Mouse (Mus musculus) heart, embryonic 13.5 days (tissue): ENCODE results near the gene Gapdhs. TPM values are rescaled to one million over a fixed set of nuclear protein-coding genes. Genes with fewer than 3 reads are reported as not detected.
"Not testable (repeated sequence)": the region's sequence is repeated elsewhere in the genome, so short reads cannot be mapped to it uniquely, and the experiment has no call there.

Source experiments
- ATAC-seq: fragments of 200-750 bp; cut with Nextera tagmentation; 2 replicates; pipeline ENCODE4 v1.8.0; 2017; ENCODE audit warnings: moderate TSS enrichment; ENCODE audit not compliant: insufficient number of reproducible peaks, low FRiP score, low TSS enrichment; ENCODE audit errors: extremely low read depth
- H3K27ac ChIP-seq: fragments of 300-500 bp; sonication (generic); replicated peaks from 2 replicates; pipeline ENCODE4 v1.5.1; 2015; ENCODE audit warnings: moderate library complexity, mild to moderate bottlenecking, inconsistent platforms
- H3K27me3 ChIP-seq: fragments of 300-500 bp; sonication (generic); replicated peaks from 2 replicates; pipeline ENCODE4 v1.6.1; 2015; ENCODE audit warnings: mild to moderate bottlenecking, inconsistent platforms
- H3K36me3 ChIP-seq: fragments of 300-500 bp; sonication (generic); 2 replicates; pipeline ENCODE4 v1.6.1; 2015; ENCODE audit warnings: mild to moderate bottlenecking, inconsistent platforms
- H3K4me1 ChIP-seq: fragments of 300-500 bp; sonication (generic); 2 replicates; pipeline ENCODE4 v1.6.1; 2015; ENCODE audit warnings: inconsistent platforms
- H3K4me2 ChIP-seq: fragments of 300-500 bp; sonication (generic); 2 replicates; pipeline ENCODE4 v1.6.1; 2015; ENCODE audit warnings: inconsistent platforms, mild to moderate bottlenecking, moderate library complexity
- H3K4me3 ChIP-seq: fragments of 300-500 bp; sonication (generic); 2 replicates; pipeline ENCODE4 v1.5.1; 2015; ENCODE audit warnings: moderate library complexity, mild to moderate bottlenecking, inconsistent platforms
- H3K9ac ChIP-seq: fragments of 300-500 bp; sonication (generic); 2 replicates; pipeline ENCODE4 v1.6.1; 2015; ENCODE audit warnings: inconsistent platforms, mild to moderate bottlenecking, moderate library complexity
- H3K9me3 ChIP-seq: fragments of 300-500 bp; sonication (generic); 2 replicates; pipeline ENCODE4 v1.6.1; 2016; ENCODE audit warnings: inconsistent platforms
- WGBS: fragments of 180-500 bp; shearing (Covaris S2); methylation state at CpG from one replicate; pipeline ENCODE4 v1.1.7; 2015; ENCODE audit warnings: mixed read lengths; 5-methylcytosine and 5-hydroxymethylcytosine counted together
- polyA plus RNA-seq: library from polyadenylated mRNA; unstranded; fragments of >200 nt; fragmentation: Nextera tagmentation; extraction: Ambion mirVana; gene quantifications from 2 replicates; pipeline ENCODE4 v1.2.1, GENCODE M21; 2015

Gapdhs gene
- polyA plus RNA-seq, 1 experiment from 2014 or later: 0.64 TPM

GRCm38 (mm10) chr7:30744022-30744598, 629 bp upstream of the Gapdhs start:
- Histone ChIP-seq H3K4me2 (no peak overlapping the region), H3K27me3 (no peaks in the 10 kb centered on the region), H3K4me3 (no peak overlapping the region), H3K4me1 (peaks cover 9% of the 10 kb centered on the region), H3K9me3 (no peaks in the 10 kb centered on the region), H3K27ac (no peak overlapping the region), H3K36me3 (peaks cover 10% of the 10 kb centered on the region; the same call in 1 of the 2 replicates), H3K9ac (no peak overlapping the region)
- ATAC-seq: no peak
- WGBS: 35% methylated on average over 4 of the region's 4 CpGs

GRCm38 (mm10) chr7:30742570-30742969, 911 bp downstream of the Gapdhs start:
- H3K9ac ChIP-seq, H3K27ac ChIP-seq, ATAC-seq, H3K4me3 ChIP-seq, H3K27me3 ChIP-seq, H3K4me1 ChIP-seq, H3K4me2 ChIP-seq, H3K9me3 ChIP-seq: not testable (repeated sequence)
- H3K36me3 ChIP-seq: peaks cover 16% of the 10 kb centered on the region
- 75% methylated on average over 2 of the region's 2 CpGs for WGBS

GRCm38 (mm10) chr7:30736211-30736610, 7.3 kb downstream of the Gapdhs start:
- Histone ChIP-seq H3K4me1 (no peaks in the 10 kb centered on the region), H3K4me3 (no peak overlapping the region), H3K9me3 (no peaks in the 10 kb centered on the region), H3K9ac (no peak overlapping the region), H3K27ac (no peak overlapping the region), H3K36me3 (peaks cover 71% of the 10 kb centered on the region), H3K4me2 (no peak overlapping the region), H3K27me3 (no peaks in the 10 kb centered on the region)
- 76% methylated on average over 3 of the region's 3 CpGs for WGBS
- no peak for ATAC-seq

- 45% methylated on average over 8 of the region's 22 CpGs for WGBS
Measured at GRCm38 (mm10) chr7:30730064-30730722, 13.3 kb downstream of the Gapdhs start.

GRCm38 (mm10) chr7:30729396-30730063, 14.0 kb downstream of the Gapdhs start, which contains the start of gene Tmem147:
Tmem147 (minus strand) TSS chr7:30729540.
- Histone ChIP-seq H3K36me3 (peaks cover 50% of the 10 kb centered on the region), H3K9ac (peak within 1 kb of the TSS; percentile 95), H3K4me3 (peak within 1 kb of the TSS; percentile 87), H3K4me2 (peak within 1 kb of the TSS; percentile 92), H3K4me1 (peaks cover 18% of the 10 kb centered on the region), H3K27me3 (no peaks in the 10 kb centered on the region), H3K9me3 (no peaks in the 10 kb centered on the region), H3K27ac (peak within 1 kb of the TSS; percentile 92)
- peak; percentile 93 for ATAC-seq
- under 1% methylated on average over 60 of the region's 60 CpGs for WGBS

More at GRCm38 (mm10) chr7:30730064-30730722, 13.3 kb downstream of the Gapdhs start:
- Histone ChIP-seq H3K27ac (peak overlapping the region; percentile 92), H3K9ac (peak overlapping the region; percentile 95), H3K36me3 (peaks cover 55% of the 10 kb centered on the region), H3K4me1 (peaks cover 18% of the 10 kb centered on the region), H3K4me2 (peak overlapping the region; percentile 92), H3K4me3 (peak overlapping the region; percentile 87)
- ATAC-seq, H3K27me3 ChIP-seq, H3K9me3 ChIP-seq: not testable (repeated sequence)

- H3K27ac ChIP-seq: peak overlapping the region; percentile 92
- peak overlapping the region; percentile 95 for H3K9ac ChIP-seq
- WGBS: 8% methylated on average over 26 of the region's 26 CpGs
- H3K9me3 ChIP-seq: no peaks in the 10 kb centered on the region
- ATAC-seq: peak; percentile 4; the same call in 1 of the 2 replicates
- no peaks in the 10 kb centered on the region for H3K27me3 ChIP-seq
- peaks cover 43% of the 10 kb centered on the region for H3K36me3 ChIP-seq
- peak overlapping the region; percentile 87 for H3K4me3 ChIP-seq
- peaks cover 18% of the 10 kb centered on the region for H3K4me1 ChIP-seq
- H3K4me2 ChIP-seq: peak overlapping the region; percentile 92
Measured at GRCm38 (mm10) chr7:30728739-30729395, 14.6 kb downstream of the Gapdhs start.

- no peak for ATAC-seq
Measured at GRCm38 (mm10) chr7:30728214-30728613, 15.3 kb downstream of the Gapdhs start.

GRCm38 (mm10) chr7:30723274-30723953, 20.1 kb downstream of the Gapdhs start:
- peaks cover 34% of the 10 kb centered on the region for H3K27me3 ChIP-seq
- H3K9me3 ChIP-seq: no peaks in the 10 kb centered on the region
- no peak overlapping the region for H3K27ac ChIP-seq
- WGBS: 67% methylated on average over 6 of the region's 6 CpGs
- peaks cover 23% of the 10 kb centered on the region for H3K36me3 ChIP-seq
- H3K4me2 ChIP-seq: no peak overlapping the region
- ATAC-seq: no peak
- no peak overlapping the region for H3K9ac ChIP-seq
- H3K4me1 ChIP-seq: peaks cover 6% of the 10 kb centered on the region
- H3K4me3 ChIP-seq: no peak overlapping the region

More at GRCm38 (mm10) chr7:30728214-30728613, 15.3 kb downstream of the Gapdhs start:
- 74% methylated on average over 6 of the region's 6 CpGs for WGBS
- Histone ChIP-seq H3K27ac (0 out of 2 replicates have a peak overlapping the region, but pooled peaks have one; percentile 92), H3K4me2 (peak overlapping the region; percentile 92), H3K4me3 (peak overlapping the region; percentile 87), H3K4me1 (peaks cover 18% of the 10 kb centered on the region), H3K9ac (peak overlapping the region; percentile 95), H3K27me3 (no peaks in the 10 kb centered on the region), H3K9me3 (no peaks in the 10 kb centered on the region), H3K36me3 (peaks cover 37% of the 10 kb centered on the region)

GRCm38 (mm10) chr7:30721286-30721685, 22.2 kb downstream of the Gapdhs start:
- Histone ChIP-seq H3K27me3 (peaks cover 53% of the 10 kb centered on the region), H3K4me2 (no peak overlapping the region), H3K36me3 (peaks cover 6% of the 10 kb centered on the region; the same call in 1 of the 2 replicates), H3K27ac (no peak overlapping the region), H3K4me3 (no peak overlapping the region), H3K4me1 (peaks cover 12% of the 10 kb centered on the region), H3K9ac (no peak overlapping the region), H3K9me3 (no peaks in the 10 kb centered on the region)
- 85% methylated on average over 7 of the region's 7 CpGs for WGBS
- ATAC-seq: no peak

GRCm38 (mm10) chr7:30719669-30720068, 23.8 kb downstream of the Gapdhs start:
- WGBS: 93% methylated on average over 5 of the region's 5 CpGs
- H3K4me3 ChIP-seq: no peak overlapping the region
- H3K9ac ChIP-seq: no peak overlapping the region
- no peaks in the 10 kb centered on the region for H3K36me3 ChIP-seq
- H3K27me3 ChIP-seq: peaks cover 69% of the 10 kb centered on the region
- H3K4me2 ChIP-seq: no peak overlapping the region
- H3K9me3 ChIP-seq: no peaks in the 10 kb centered on the region
- no peak for ATAC-seq
- peaks cover 12% of the 10 kb centered on the region for H3K4me1 ChIP-seq
- no peak overlapping the region for H3K27ac ChIP-seq

- H3K27me3 ChIP-seq: peaks cover 76% of the 10 kb centered on the region
Measured at GRCm38 (mm10) chr7:30717716-30718046, 25.8 kb downstream of the Gapdhs start.

More at GRCm38 (mm10) chr7:30717716-30718046, 25.8 kb downstream of the Gapdhs start:
- WGBS: 10% methylated on average over 14 of the region's 14 CpGs
- Histone ChIP-seq H3K9ac (no peak overlapping the region), H3K4me2 (peak overlapping the region; percentile 69), H3K9me3 (no peaks in the 10 kb centered on the region), H3K4me3 (peak overlapping the region; percentile 41), H3K4me1 (peaks cover 12% of the 10 kb centered on the region), H3K36me3 (no peaks in the 10 kb centered on the region), H3K27ac (no peak overlapping the region)
- no peak for ATAC-seq
